Mouse (Mus musculus): ENCODE results near the gene Gaa.

Gaa gene

DNA sequence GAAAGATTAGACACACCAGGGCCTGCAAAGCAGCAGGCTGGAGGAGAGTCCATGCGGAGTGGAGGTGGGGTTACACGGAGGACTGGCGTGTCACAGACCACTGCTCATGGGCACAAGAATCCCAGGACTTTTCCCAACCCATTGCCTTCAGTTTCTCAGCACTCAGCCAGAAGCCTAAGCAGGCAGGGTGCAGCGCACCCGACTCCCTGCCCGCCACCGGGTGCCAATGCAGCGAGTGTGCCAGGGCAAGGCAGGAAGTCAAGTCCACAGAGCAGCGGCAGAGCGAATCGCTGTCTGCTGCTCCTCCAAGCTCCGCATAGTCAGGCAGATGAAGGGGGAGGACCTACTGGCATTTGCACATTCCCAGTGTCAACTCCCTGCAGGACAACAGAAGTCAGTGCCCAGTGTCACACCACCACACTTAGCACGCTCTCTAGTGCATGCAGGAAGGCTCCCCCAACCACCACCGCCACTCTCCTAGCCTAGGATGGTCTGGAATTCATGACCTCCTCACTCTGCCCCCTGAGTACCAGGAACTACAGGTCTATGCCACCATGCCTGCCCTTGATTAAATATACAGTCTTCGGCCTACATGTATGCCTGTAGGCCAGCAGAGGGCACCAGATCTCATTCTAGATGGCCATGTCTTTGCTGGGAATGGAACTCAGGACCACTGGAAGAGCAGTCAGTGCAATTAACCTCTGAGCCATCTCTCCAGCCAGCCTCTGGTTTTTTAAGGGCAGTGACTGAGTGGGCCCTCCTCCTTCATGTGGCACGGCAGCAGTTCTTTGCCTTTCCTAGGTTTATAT is 37.4 kb downstream of the Gaa start:
- peak; percentile 70 for DNase-seq (ENCODE audit: low spot score)

DNA sequence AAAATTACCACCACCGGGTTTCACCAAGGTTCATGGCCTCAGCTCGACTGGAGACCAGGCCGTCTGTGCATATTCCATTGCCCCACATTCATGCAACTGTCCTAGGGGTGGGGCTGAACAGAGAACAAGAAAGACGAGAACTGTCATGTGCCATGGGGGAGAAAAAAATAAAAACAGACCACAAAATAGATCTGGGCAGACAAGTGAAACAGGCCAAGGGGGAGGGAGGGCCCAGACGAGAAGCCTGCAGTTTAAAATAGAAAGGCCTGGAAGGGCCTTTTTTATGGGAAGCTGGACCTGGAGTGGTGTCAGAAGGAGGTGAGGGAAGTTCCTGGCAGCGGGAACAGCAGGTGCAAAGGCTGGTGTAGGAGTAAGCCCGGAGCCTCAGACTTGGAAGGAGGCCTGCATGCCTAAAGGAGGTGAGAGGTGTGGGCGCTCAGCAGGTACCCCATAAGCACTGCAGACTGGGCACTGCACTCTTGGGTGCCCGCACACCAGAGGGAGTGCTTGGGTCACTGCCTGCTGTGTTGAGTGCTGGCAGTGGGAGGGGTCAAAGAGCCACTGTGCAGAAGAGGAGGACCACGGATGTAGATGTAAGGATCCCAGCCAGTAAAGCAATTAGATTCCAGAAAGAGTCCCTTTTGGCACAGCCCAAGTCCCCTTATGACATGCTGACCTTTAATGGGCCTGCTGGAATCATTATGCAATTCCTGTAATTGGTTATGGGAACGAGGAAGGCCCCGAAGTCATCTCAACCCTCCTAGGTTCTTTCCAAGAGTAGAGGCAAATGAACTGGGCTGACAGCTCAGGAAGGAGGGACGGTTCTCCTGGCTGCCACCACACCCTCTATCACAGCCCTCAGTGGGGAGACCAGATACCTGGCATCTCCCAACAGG is 39.3 kb downstream of the Gaa start:
- no peak for DNase-seq (ENCODE audit: low spot score)

DNA sequence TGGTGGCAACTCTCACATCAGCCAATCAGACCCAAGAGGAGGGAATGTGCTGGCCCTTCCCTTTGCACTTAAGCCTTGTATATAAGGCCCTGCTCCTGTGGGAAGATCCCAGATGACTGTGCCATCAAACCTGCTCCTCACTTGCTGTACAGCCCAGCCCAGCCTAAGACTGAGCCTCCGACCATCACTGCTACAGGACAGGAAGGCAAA is 39.9 kb downstream of the Gaa start, which contains the start of gene Card14:
TSS of gene Card14 (plus strand) at position 111 of the 210 bp plus-strand sequence.
- no peak for DNase-seq (ENCODE audit: low spot score)

DNA sequence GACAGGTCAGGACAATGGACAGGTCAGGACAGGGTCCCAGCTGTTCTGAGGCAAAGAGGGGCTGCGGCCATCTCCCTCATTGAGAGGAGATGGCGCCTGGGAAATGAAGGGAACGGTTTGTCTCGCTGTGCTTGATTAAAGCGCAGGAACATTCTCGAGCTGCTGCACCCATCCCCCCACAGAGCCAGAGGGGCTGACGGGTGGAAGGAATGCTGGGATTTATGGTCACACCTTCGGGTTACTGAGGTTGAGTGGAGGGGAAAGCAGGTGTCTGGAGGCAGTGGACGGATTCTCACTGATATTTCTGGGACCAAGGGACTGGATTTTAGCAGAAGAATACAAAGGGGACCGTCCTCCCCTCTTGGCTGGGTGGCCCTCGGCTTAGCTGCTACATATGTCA is 40.2 kb downstream of the Gaa start:
- DNase-seq (ENCODE audit: low spot score): no peak

DNA sequence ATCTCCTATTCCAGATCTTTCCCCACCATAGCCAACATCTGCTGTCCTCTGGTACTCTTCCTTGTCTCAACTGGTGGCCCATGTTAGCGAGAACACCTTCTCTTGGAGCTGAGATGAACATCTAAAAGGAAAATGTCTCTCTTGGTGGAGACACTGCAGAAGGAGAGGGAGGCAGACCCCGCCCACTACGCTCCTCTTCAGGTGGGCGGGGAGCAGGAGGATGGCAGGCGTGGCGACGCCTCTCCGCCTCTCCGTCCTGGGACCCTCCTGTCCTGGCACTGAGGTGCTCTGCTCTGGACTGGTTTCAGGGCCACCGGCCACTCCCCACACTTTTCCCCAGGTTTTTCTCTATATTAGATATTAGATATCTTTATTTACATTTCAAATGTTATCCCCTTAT is 42.9 kb downstream of the Gaa start:
- no peak for DNase-seq (ENCODE audit: low spot score)

DNA sequence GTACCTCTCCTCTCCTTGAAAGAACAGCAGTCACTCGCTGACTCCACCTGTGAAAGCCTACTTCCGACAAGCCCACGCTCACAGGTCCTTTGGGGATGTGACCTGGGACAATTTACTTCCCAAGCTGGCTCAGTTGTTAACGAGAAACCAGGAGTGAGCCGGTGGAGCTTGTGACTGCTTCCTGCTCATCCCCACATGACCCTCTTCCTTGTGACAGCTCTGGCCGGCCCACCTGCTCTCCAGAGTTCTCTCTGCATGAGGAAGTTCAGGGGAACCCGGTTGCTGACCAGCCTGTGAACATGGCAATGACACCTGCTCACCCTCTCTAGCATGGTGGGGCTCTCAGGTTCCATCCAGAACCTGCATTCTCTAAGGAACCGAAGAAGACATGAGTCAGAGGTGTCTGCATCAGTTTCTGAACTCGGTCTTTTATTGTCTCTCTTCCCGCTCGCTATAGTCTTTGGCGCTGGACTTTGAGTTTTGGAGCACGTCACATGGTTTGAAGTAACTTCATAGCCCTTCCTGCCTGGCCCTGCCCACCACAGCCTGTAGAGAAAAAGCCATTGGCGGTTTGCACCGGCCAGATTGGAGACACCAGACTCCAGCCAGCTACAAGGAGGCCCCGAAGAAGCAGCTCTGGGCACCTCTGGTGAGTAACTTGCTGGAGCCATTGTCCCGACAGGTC is 46.7 kb downstream of the Gaa start:
- DNase-seq (ENCODE audit: low spot score): no peak

DNA sequence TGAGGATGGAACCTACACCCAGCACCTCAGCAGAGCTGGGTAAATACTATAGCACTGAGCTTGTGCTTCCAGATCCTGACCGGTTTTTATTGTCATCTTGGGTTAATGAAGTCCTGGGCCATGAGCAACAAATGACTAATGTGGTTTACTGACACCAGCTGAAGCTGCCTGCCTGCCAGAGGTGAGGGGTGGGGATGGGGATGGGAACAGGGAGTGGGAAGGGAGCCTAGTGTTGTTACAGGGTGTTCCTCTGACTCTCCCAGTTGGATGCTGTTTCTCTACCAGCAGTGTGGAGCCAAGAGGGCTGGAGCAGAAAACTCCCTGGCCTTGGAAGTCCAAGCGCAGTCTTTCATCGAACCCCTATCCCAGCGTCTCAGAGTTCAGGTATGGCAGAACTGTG is 49.0 kb downstream of the Gaa start:
- DNase-seq (ENCODE audit: low spot score): peak; percentile 47

DNA sequence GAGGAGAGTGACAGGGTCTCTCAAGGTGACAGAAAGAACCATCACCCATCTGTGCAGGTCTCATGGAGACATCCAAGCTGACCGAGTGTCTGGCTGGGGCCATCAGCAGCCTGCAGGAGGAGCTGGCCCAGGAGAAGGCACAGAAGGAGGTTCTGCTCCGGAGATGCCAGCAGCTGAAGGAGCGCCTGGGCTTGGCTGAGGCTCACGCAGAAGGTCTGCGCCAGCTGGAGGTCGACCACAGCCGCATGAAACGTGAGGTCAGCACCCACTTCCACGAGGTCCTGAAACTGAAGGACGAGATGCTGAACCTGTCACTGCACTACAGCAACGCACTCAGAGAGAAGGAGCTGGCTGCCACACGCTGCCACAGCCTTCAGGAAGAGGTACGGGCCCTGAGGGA is 54.8 kb downstream of the Gaa start:
- no peak for DNase-seq (ENCODE audit: low spot score)

DNA sequence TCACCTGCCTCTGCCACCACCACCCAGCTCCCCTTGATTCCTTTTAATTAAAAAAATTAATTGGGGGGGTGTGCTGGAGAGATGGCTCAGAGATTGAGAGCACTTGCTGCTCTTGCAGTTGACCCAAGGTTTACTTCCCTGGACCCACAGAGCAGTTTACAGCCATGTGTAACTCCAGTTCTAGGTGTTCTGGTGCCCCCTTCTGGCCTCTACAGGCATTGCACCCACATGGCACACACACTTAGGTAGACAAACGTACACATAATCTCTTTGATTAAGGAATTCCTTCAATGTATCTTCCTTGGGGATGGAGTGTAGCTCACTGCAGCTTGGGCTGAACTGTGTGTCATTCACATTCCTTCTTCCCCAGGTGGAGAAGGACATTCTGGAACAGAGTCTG is 57.4 kb downstream of the Gaa start:
- no peak for DNase-seq (ENCODE audit: low spot score)

DNA sequence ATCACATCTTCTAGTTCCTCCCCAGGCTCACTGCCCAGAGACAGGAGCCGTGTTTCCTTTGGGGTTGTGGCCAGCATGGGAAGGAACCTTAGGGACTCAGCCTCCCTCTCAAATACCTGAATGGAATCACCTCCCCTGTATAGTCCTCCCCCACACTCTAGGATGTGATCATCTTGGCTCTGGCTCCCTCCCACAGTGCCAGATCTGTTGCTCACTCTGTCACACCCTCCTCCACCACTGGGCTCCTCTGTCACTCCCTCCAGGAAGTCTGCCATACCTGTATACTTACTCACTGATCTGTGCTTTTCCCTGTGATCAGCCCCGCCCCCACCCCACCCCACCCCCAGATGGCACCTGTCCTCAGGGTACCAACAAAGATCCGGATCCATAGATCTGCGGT is 62.9 kb downstream of the Gaa start:
- no peak for DNase-seq (ENCODE audit: low spot score)

DNA sequence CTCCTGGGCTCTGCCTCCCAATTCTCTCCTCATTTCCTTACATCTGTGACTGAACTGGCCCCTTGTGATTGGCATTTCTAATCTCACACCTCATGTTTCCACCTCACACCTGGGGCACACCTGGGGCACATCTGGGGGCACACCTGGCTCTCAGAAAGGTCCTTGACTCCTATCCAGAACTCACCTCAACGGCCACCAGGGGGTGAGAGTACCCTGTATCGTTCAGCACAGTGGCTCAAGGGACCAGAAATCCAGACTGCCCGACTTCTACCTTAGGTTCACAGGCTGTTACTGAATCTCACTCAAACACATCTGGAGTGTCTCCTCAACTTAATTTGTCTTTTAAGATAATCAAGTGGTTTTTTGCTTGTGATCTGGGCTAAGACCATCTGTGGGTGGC is 64.3 kb downstream of the Gaa start:
- no peak for DNase-seq (ENCODE audit: low spot score)
